Mouse (Mus musculus): ENCODE data around the gene Enc1.

DNA sequence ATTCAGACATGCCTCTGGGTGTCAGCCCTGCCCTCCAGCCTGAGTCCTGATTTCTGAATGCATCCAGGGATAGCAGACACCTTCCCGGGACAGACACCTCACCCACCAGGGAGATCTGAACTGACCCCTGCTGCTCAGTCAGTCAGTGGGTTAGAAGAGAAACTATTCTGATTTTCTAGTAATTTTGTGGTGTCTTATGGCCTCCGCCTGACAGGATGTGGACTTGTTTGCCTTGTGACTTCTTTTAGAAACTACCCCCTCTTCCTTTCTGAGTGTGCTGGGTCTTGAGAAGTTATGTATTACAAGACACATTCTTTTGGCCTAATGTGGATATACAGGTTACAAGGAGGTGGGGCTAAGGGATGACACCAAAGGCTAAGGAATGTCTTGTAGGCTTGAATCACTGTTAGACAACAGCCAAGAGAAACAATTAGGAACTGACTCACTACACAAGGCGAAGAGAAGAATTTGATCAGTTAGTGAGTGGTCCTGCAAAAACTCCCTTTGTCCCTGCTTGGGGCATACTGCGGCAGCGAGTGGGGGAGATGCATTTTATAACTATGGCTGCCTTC is 8.7 kb downstream of the Enc1 start:
- TF ChIP-seq JUND (conservative IDR thresholded peaks at IDR 0.05; ENCODE audit: low read depth, low read length), result no peak
- TF ChIP-seq RCOR1 (conservative IDR thresholded peaks at IDR 0.05; ENCODE audit: low read depth, low read length), result no peak
- no peak for TF ChIP-seq CTCF (conservative IDR thresholded peaks at IDR 0.05 in 1 of 2, IDR thresholded peaks at IDR 0.05 in 1 of 2; ENCODE audit: low read depth in 2 of 2, low read length in 2 of 2)
- TF ChIP-seq BHLHE40 (IDR thresholded peaks at IDR 0.05; ENCODE audit: low read depth, low read length), result no peak
- no peak for TF ChIP-seq MXI1 (IDR thresholded peaks at IDR 0.05; ENCODE audit: low read depth, low read length)
- TF ChIP-seq POLR2A (IDR thresholded peaks at IDR 0.05; ENCODE audit: low read depth, low read length), result no peak
- TF ChIP-seq E2F4 (IDR thresholded peaks at IDR 0.05; ENCODE audit: insufficient replicate concordance, low read depth, low read length), result no peak
- TF ChIP-seq USF2 (conservative IDR thresholded peaks at IDR 0.05; ENCODE audit: low read depth, low read length), result no peak
- no peak for TF ChIP-seq ZMIZ1 (IDR thresholded peaks at IDR 0.05; ENCODE audit: low read depth, low read length)
- TF ChIP-seq SIN3A (IDR thresholded peaks at IDR 0.05; ENCODE audit: low read length), result no peak
- TF ChIP-seq EP300 (IDR thresholded peaks at IDR 0.05; ENCODE audit: low read length), result no peak
- TF ChIP-seq TCF12 (IDR thresholded peaks at IDR 0.05; ENCODE audit: low read depth, low read length), result no peak
- TF ChIP-seq ZKSCAN1 (IDR thresholded peaks at IDR 0.05; ENCODE audit: borderline replicate concordance, low read depth, low read length), result no peak

All from CH12.LX (cell line).